Mouse (Mus musculus): Measurements from ENCODE around the gene H2-Ke6.
A peak's percentile ranks its signal among the peaks of the same experiment; 100 is the strongest.
"Not testable (repeated sequence)": the region's sequence is repeated elsewhere in the genome, so short reads cannot be mapped to it uniquely, and the experiment has no call there.

The H2-Ke6 gene

GRCm38 (mm10) chr17:34029150-34029889, 1.5 kb upstream of the H2-Ke6 start:
- DNase-seq (ENCODE audit: low read depth): no peak

GRCm38 (mm10) chr17:34028501-34029149, 765 bp upstream of the H2-Ke6 start:
- no peak for DNase-seq (ENCODE audit: low read depth)

DNA sequence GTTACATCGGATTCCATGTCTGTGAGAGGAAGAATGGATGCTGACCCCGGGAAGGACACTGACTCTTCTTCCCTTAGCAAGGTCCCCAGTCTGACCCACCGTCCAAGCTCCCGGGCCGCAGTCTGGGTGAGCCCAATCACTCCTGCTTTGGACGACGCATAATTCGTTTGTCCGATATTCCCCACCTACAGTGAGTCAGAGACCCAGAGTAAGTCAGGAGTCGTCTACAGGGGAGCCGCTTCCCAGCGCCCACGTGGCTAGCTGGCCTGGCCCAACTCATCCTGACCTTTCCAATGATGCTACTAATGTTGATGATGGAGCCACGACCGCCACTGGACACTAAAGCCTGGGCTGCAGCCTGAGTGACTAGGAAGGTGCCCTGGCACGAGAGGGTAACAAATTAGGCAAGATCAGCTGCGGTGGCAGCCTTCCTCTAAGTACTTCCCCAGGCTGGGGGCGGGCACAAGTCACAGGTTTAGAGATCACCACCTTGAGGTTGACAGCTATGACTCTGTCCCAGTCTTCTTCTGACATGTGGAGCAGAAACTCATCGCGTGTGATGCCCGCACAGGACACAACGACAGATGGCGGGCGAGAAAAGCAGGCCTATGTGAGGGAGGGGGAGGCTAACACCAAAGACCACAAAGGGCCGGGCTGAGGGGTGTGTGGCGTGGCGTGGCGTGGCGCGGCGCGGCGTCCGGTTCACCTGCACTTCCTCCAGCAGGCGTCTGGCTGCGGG, 774 bp downstream of the H2-Ke6 start:
- peak; percentile 41 for DNase-seq (ENCODE audit: low read depth)

DNA sequence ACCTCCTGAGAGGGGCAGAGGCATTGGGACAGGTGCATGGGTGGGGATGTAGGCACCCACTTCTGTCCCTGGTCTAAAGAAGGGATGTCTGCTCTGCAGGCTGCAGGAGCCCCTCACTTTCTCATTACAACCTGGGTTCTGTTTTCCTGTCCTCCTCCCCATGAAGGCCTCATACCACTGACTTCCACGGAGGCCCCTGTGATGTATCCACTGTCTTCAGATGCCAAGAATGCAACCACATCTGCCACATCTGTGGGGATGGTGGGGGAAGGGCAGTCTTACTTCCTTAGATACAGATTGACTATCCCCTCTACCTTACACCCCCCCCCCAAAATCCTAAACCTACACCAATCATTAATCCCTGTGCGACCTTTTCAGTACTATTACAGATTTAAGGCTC, 1.6 kb downstream of the H2-Ke6 start:
- DNase-seq (ENCODE audit: low read depth): no peak

- DNase-seq (ENCODE audit: low read depth): no peak
Measured at GRCm38 (mm10) chr17:34025756-34026151, 2.1 kb downstream of the H2-Ke6 start.

- DNase-seq (ENCODE audit: low read depth): peak; percentile 39
Measured at GRCm38 (mm10) chr17:34024861-34025755, 2.8 kb downstream of the H2-Ke6 start.

DNA sequence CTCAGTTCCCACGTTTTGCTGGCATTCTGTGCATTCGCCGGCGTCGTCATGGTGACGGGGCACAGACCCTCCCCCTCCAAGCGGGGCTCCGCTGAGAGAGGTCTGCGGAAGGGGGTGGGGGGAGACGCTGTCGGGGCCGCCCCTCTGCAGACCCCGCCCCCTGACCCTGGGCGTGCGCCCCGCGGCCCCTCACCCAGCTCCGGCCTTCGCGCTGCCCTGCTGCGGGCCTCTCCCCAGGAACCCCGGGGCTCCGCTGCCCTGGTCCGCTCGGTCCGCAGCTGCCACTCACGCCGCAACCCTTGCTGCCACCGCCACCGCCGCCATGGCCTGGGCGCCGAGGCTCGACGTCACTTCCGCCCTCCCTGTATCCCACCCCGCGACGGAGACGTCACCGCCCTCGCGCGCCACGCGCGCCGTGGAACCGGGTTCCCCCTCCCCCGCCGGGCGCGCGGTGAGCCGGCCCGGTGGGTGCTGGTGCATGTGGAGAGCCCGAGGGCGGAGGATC, 3.5 kb downstream of the H2-Ke6 start, which contains the start of gene Ring1:
Gene Ring1 (minus strand): TSS at position 364 of the 505 bp plus-strand sequence.
- peak; percentile 63 for DNase-seq (ENCODE audit: low read depth)

DNA sequence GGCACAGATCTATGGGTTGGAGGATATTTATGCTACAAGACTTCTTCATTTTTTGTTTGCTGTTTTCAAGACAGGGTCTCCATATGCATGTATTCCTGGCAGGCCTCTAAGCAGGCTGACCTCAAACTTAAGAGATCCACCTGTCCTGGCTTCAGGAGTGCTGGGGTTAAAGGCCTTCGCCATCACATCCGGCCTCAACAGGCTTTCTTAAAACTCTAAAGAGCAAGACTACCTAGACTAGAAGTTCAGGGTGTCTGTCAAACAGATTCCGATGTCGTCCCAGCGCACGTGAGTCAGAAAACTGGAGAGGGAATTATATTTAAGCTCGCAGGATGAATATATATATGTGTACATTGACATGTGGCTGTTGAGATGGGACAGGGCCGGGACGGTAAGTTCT, 4.2 kb downstream of the H2-Ke6 start:
- DNase-seq (ENCODE audit: low read depth): no peak

DNA sequence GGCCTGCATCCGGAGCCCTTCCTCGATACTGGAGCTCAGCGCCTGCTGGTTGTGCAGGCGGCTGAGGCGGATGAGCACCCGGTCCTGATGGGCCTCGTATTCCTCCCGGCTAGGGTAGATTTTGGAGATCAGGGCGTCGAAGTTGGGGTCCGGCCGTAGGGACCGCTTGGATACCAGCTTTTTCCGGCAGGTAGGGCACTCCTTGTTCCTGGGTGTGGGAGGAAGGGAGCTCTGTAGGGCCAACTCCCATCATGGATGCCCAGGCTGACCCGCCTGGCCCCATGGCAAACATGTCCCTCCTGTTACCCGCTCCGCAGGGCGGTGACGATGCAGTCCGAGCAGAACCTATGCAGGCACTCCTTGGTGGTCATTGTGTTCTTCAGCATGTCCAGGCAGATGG, 4.9 kb downstream of the H2-Ke6 start:
- DNase-seq (ENCODE audit: low read depth): no peak

GRCm38 (mm10) chr17:34022414-34022783, 5.5 kb downstream of the H2-Ke6 start:
- DNase-seq (ENCODE audit: low read depth): no peak

DNA sequence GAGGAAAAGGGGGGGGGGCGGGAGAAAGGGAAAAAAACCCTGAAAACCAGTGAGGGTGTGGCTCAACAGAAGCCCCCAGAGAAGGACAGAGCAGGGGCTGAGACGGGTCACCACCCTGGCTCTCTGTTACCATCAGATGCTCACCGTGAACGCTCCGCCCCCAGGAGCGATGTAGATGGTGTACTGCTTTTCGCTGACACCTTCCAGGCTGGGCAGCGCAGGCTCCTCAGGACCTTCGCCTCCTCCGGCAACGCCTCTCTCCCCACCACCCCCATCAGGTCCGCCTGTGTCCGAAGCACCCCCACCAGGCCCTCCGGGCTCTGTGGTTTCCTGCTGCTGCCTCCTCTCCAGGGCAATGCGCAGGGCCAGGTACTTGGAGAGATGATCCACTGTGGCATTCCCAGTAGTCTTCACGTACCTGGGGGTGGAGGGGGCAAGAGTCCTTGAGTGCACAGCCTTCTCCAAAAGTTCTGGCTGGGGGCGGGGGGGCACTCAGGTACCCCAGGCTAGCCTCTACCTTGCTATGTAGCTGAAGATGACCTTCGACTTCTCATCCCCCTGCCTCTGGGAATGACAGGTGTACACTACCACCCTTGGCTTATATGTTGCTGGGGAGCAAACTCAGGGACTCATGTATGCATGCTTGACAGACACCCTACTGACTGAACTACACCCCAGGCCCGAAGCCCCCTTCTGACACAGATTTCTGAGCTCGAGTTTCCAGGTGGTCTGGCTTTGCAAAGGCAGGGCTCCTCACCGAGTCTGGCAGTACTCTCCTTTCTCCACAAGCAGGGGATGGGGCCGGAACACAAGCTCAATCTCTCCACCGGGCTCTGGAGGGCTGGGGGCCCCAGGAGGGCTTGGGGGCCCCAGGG, 6.1 kb downstream of the H2-Ke6 start:
- no peak for DNase-seq (ENCODE audit: low read depth)

DNA sequence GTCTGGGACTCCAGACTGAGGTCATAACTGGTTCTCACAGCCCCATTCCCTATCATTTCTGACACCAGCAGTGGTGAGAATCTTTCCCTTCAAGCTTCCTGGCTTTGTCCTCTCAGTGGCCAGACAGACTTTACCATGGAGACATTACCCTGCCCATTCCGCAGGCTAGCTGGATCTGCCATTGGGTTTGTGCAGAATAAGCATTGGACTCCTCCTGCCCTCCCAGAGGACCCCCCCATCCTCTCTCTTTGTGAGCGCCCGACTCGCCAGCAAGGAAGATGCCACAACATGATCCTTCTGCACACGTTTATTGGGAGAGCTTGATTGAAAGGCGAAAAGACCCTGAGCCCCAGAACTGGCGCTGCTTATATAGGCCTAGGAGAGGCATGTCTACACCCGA, 14.4 kb downstream of the H2-Ke6 start:
- no peak for DNase-seq (ENCODE audit: low read depth)

GRCm38 (mm10) chr17:34010156-34010555, 17.7 kb downstream of the H2-Ke6 start:
- no peak for DNase-seq (ENCODE audit: low read depth)

DNA sequence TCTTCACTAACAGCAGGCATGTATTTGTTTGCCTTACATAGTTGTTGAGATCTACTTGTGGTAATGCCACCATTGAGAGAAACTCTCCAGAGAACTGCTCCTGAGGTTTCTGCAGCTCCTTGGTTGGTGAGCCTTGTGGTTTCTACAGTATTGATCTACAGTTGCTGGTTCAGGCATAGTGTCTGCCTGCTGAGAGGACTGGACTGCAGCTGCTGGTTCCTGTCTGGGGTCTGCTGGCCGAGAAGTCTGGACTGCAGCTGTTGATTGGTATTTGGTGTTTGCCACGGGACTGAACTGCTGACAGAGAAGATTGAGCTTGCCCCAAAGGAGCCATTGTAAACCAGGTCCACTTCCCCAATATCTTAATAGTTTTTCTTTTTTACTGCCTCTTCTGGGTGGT, 21.3 kb downstream of the H2-Ke6 start:
- DNase-seq (ENCODE audit: low read depth): no peak

DNA sequence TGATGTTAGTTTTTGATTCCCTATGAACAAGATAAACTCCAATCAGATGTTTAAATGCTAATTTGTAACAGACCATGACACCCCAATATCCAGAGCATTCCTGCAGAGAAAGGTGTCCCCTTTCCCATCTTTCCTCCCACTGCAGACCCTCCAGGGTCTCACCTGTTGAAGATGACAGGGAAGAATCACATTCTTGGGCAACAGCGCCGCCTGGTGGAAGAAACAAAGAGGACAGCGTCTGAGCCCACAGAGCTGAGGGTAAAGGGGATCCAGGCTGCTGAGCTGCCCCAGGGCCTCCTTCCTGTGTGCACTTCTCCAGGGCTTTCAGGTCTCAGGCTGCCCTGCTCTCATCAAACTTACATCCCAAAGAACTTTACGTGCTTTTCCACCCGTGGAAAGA, 24.4 kb downstream of the H2-Ke6 start:
- DNase-seq (ENCODE audit: low read depth): no peak

- not testable (repeated sequence) for DNase-seq (ENCODE audit: low read depth)
Measured at GRCm38 (mm10) chr17:34000796-34001195, 27.1 kb downstream of the H2-Ke6 start.

- DNase-seq (ENCODE audit: low read depth): peak; percentile 98
Measured at GRCm38 (mm10) chr17:34000150-34000537, 27.7 kb downstream of the H2-Ke6 start, which contains the start of gene H2-K1. Gene H2-K1, minus strand, starts transcription at chr17:34000347.

DNA sequence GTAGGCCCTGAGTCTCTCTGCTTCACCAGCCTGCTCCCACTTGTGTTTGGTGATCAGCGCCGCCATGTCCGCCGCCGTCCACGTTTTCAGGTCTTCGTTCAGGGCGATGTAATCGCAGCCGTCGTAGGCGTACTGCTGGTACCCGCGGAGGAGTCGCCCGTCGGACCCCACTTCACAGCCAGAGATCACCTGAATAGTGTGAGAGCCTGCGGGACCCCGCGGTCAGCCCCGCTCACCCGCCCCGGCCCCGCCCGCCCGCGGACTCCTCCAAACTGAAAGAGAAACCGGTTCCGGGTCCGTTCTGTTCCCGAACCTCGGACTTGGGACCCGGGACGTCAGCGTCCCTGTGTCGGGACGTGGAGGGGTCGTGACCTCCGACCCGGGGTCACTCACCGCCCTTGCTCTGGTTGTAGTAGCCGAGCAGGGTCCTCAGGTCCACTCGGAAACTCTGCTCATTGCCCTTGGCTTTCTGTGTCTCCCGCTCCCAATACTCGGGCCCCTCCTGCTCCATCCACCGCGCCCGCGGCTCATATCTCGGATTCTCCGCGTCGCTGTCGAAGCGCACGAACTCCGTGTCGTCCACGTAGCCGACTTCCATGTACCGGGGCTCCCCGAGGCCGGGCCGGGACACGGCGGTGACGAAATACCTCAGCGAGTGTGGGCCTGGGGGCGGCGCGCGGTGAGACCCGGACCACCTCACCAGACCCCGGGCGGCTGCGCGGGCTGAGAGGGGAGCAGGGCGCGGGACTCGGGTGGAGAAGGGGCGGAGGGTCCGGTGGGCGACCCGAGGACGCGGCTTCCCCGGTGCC, 28.3 kb downstream of the H2-Ke6 start:
- DNase-seq (ENCODE audit: low read depth): peak; percentile 43

- DNase-seq (ENCODE audit: low read depth): not testable (repeated sequence)
Measured at GRCm38 (mm10) chr17:33998697-33999096, 29.2 kb downstream of the H2-Ke6 start.

- not testable (repeated sequence) for DNase-seq (ENCODE audit: low read depth)
Measured at GRCm38 (mm10) chr17:33997025-33997424, 30.8 kb downstream of the H2-Ke6 start.
